22 mouse cellular contexts compared by ENCODE assay signal in genomic region chr7:113589211-113589610, GRCm38 (mm10).
"Had no signal": no experiment of that assay in that cellular context is flagged by ENCODE, and none has a peak within 500 bp of the region (broad histone marks: within the 10 kb centered on the region; RNA-seq: fewer than 3 reads in every experiment).

No protein-coding gene starts in this region.

- H3K9me3 ChIP-seq: lung, embryonic 15.5 days; megakaryocyte, embryonic 14.5 days; midbrain, embryonic 10.5 days; midbrain, embryonic 12.5 days; neural tube, embryonic 13.5 days; neural tube, embryonic 15.5 days had no signal

- DNase-seq: lung, adult 2 months; lung, postnatal 14 days; lung, postnatal 36 days; midbrain, embryonic 14.5 days; retina, postnatal 1 day; right cerebral cortex, adult 18-20 months; right cerebral cortex, postnatal 25 days; right cerebral cortex, postnatal 4 days; spleen, adult 18-20 months; thymus, adult 18-20 months; thymus, postnatal 14 days; thymus, postnatal 36 days had no signal

- H3K36me3 ChIP-seq: lung, embryonic 15.5 days; midbrain, embryonic 10.5 days; midbrain, embryonic 12.5 days; neural tube, embryonic 13.5 days; neural tube, embryonic 15.5 days had no signal

- H3K9ac ChIP-seq: lung, embryonic 15.5 days; midbrain, embryonic 12.5 days; neural tube, embryonic 13.5 days; neural tube, embryonic 15.5 days had no signal

- H3K4me2 ChIP-seq: lung, embryonic 15.5 days; midbrain, embryonic 12.5 days; neural tube, embryonic 13.5 days; neural tube, embryonic 15.5 days had no signal

- ATAC-seq: lung, postnatal 0 days; midbrain, embryonic 16.5 days had no signal

- H3K27ac ChIP-seq: lung, embryonic 15.5 days; macrophage; midbrain, embryonic 10.5 days; midbrain, embryonic 12.5 days; neural tube, embryonic 13.5 days; neural tube, embryonic 15.5 days had no signal

- H3K4me3 ChIP-seq: lung, embryonic 15.5 days; megakaryocyte, embryonic 14.5 days; midbrain, embryonic 10.5 days; midbrain, embryonic 12.5 days; myocyte; neural tube, embryonic 13.5 days; neural tube, embryonic 15.5 days had no signal

- H3K27me3 ChIP-seq: lung, embryonic 15.5 days; midbrain, embryonic 12.5 days; neural tube, embryonic 13.5 days; neural tube, embryonic 15.5 days had no signal

- H3K4me1 ChIP-seq: midbrain, embryonic 10.5 days; midbrain, embryonic 12.5 days; neural tube, embryonic 13.5 days; neural tube, embryonic 15.5 days had no signal
